Mouse (Mus musculus) retina, embryonic 14.5 days (tissue): Measurements from ENCODE around the gene Pfas.
"Not testable (repeated sequence)": the region's sequence is repeated elsewhere in the genome, so short reads cannot be mapped to it uniquely, and the experiment has no call there.

Experiments used
- DNase-seq: peaks from one replicate; pipeline ENCODE4 v3.0.0-alpha.2; 2015; ENCODE audit warnings: low spot score

Gene Pfas

DNA sequence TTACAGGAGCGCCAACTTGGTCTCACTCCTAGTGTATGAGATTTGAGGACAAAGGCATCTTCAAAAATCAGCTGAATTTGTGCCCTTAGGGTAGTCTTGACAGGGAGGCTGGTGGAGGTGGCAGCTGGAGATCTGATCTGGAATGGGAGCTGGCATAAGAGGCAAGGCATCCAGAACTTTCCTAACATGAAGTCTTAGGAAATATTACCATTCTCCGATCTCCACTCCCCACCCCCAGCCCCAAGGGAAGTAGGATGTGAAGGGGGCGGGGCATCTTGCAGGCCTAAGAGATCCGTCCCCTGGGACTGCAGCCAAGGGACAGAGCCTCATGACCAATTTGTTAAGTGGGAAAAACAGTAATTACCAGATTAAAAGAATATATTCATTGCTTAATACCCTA is 38.0 kb downstream of the Pfas start:
- no peak for DNase-seq

DNA sequence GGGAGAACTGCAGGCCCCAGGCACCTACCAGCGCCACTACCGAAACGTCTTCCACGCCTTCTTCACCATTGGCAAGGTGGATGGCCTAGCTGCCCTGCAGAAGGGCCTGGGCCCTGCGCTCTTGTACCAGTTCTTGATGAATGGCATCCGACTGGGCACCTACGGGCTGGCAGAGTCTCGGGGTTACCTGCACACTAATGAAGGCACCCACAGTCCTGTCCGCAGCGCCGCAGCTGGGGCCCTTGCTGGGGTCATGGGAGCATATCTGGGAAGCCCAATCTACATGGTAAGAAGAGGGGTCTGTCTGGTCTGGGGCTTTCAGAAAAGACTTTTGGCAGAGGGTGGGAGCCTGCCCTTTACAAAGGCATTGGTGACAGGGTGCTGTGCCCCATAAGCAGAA is 39.5 kb downstream of the Pfas start:
- DNase-seq, result no peak

DNA sequence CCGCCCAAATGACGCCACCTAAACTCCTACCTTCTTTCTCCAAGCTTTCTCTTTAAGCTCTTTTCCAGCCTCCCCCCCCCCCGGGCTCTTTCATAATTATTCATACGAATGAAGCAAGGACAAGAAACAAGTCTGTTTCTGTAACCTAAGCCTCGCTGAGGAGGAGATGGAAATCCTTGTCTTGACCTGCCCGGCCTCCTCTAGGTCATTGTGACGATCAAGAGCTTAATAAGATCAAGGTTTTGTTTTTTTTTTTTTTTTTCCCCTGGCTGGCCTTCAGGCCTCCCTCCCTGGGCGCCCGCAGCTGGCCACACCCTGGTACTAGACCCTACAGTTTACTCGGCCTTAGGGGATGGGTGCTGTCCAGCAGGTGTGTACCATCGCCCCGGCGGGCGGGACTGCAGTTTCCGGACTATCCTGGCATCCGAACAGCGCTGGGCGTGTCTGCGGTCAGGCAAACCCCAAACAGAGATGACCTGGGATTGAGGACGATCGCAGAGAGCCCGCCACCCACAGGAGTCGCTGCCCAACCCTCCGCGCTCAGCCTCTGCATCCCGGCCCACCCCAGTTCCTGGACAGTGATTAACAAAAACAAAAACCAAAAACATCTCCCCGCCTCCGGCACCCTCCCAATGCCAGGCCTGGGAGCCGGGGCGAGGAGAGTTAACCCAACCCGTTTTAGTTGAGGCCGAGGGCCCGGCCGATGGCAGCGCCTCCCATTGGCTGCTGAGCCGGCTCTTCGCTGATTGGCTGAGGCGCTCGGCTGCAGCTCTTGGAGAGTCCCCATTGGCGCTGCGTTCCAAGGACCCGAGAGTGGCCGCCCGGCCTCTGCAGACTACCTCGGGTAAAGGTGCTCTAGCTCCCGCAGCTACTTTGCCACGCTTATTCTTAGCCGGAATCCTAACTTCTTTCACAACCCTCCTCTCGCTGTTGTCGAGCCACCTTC is 40.6 kb downstream of the Pfas start, which contains the start of gene Slc25a35:
Gene Slc25a35, plus strand, starts transcription at position 795 of the 946 bp plus-strand sequence.
- DNase-seq, result peak; percentile 91

DNA sequence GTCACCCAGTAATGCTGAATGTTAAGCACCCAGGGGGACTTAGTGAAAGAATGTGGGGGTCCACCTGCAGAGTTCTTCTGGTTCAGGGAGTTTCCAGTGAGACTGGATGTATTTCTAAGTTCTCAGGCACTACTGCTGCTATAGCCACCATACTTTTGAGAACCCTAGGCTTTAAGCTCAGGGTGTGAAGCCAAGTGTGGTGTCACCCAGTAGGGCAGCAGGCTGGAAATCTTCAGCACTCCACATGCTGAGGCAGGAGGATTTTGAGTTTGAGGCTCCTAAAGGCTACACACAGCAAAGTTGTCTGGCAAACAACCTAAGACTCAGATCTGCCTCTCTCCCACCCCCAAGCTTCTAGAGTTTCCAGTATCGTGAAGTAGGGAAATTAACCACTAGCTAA is 41.7 kb downstream of the Pfas start:
- no peak for DNase-seq

DNA sequence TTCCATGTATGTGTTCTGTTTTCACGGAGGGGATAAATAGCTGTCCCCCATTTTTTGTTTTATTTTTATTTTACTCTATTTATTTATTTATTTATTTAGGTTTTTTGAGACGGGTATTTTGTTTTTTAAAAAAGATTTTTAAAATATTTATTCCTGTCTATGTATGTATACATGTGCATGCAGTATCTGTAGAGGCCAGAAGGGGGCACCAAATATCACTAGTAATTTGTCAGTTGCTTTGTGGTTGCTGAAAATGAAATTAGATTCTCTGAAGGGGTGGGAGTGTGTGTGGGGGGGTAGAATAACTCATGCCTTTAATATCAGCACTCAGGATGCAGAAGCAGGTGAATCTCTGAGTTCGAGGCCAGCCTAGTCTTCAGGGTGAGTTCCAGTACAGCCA is 42.4 kb downstream of the Pfas start:
- DNase-seq, result peak; percentile 85

DNA sequence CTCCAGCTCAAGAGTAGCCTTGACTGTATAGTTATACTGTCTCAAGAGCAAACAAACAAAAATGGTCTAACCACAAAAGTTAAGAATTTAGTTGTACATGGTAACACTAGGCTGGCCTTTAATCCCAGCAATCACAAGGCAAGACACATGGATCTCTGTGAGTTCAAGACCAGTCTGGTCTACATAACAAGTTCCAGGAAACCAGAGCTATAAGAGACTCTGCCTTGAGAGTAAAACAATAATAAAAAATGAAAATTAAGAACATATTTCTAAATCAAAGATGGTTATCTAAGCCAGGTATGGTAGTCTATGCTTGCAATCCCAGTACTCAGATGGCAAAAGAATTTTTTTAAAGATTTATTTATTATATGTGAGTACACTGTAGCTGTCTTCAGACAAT is 43.2 kb downstream of the Pfas start:
- DNase-seq, result no peak

DNA sequence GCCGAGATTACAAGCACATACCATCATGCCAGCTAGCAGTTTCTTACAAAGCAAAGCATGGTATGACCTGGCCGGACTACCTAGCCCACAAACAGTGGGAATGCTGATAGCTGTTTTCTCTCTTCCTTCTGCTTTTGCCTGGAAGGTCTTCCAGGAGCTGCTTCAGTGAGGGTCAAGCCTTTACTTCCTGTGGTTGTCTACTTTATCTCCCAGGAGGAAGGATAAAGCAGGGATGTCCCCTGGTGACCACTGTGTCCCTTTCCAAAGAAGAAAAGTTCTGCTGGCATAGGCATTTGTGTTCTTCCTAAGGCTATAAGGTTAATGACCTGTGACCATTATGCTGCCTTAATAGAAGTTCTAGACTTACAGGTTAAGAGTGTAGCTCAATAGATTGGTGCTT is 44.9 kb downstream of the Pfas start:
- no peak for DNase-seq

DNA sequence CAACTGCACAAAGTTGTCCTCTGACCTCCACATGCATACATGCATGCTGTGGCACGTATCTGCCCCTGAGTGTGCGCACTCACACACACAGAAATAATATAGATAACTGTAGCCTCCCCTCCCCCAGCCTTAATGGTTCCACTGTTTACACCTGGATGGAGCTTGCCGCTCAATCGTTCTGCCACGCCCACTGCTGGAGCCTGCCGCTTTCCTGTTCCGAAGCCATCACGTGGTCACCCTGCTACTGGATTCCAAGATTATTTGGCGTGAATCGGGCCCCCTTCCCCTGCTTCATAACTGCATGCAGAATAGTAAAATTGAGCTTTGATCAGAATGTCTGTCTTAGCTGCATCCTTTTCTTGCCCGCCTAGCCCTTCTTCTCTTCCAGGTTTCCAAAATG is 46.1 kb downstream of the Pfas start:
- DNase-seq, result not testable (repeated sequence)

DNA sequence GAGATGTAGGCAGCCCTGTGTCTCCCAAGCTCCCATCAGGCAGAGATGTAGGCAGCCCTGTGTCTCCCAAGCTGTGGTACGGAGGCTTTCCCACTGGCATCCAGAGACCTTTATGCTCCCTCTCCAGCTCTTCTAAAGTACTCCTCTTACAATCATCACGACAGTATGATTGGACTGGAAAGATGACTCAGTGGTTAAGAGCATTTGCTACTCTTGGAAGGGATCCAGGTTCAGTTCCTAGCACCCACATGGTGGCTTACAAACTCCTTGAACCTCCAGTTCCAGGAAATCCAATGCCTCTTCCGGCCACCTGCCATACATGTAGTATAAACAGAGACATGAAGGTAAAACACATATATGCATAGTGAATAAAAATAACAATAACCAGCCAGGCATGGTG is 46.7 kb downstream of the Pfas start:
- no peak for DNase-seq

DNA sequence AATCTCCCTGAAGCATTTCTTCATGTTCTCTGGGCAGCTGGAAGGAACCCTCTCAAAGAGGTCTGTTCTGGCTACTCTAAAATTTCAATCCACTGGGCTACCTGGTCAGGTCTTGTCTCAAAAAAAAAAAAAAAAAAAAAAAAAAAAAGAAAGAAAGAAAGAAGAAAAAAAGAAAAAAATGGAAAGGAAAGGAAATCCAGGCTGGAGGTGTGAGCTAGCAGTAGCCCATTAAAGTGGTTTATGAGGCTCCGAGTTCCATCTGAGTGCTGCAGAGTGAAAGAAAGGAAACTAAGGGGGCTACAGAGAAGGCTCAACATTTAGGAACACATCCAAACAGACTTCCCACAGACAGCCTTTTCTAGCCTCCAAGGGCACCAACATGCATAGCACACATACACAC is 50.3 kb downstream of the Pfas start:
- no peak for DNase-seq

DNA sequence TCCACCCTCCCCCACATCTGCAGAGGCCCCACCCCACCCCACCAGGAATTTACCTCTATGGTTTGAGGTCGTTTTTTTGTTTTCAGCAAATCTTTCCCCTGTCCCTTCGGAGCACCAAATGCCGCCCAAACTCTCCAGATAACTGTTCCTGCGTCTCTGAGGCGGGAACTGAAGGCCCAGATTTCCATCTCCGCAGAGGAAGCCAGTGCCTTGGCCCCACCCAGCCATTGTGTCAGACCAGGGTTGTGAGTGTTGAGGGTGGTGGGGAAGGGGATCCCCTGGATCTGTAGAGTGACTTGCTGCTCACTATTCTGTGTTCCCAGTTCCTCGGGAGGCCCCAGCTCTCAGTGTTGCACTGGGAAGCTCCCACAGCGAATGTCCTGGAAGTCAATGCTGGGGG is 51.0 kb downstream of the Pfas start, which contains the start of gene Arhgef15:
Gene Arhgef15, minus strand, starts transcription at position 173 of the 400 bp plus-strand sequence.
- no peak for DNase-seq

DNA sequence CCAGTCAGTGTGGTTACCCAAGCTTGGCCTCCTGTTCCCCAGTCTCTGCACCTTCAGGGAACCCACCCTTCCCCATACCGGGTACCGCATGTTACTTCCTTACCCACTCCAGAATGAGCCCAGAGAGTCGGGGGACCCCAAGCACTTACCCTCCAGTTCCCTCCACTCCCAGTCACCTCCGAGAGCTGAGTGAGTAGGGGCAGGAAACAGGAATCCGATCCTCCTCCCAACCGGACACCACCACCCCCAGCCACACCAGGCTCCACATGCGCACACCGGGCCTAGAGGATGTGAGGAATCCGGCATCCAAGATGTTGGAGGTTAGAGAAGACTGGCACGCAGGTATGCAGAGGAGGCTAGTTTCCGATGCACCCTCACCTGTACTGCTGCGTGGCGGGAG is 51.6 kb downstream of the Pfas start:
- no peak for DNase-seq

DNA sequence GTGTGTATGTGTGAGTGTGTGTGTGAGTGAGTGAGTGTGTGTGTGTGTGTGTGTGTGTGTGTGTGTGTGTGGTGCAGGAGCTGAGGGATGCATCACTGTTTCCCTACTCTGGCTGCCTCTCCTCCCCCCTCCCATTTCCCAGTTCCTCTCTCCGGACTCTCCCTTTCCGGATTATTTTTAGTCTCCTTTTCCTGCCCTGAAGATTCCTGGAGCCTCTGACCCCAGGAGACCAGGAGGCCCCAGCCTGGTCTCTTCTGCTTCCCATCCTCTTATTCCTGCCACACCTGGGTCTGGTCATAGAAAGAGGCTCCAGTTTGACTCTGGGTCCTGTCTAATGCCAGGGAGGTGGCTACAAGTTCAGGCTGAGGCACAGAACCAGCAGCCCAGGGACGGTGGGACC is 52.2 kb downstream of the Pfas start:
- no peak for DNase-seq

DNA sequence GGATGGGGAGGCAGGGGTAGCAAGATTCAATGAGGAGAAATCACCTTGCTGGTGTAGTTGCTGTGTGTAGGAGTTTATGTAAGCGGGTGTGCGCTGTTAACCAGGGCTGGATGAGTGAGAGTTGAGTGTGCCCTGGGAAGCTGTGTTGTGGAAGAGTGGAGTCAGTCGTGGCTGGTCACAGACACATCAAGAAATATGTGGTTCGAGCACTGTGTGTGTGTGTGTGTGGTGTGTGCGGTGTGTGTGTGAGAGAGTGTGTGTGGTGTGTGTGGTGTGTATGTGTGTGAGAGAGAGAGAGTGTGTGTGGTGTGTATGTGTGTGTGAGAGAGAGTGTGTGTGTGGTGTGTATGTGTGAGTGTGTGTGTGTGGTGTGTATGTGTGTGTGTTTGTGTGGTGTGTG is 52.8 kb downstream of the Pfas start:
- no peak for DNase-seq

DNA sequence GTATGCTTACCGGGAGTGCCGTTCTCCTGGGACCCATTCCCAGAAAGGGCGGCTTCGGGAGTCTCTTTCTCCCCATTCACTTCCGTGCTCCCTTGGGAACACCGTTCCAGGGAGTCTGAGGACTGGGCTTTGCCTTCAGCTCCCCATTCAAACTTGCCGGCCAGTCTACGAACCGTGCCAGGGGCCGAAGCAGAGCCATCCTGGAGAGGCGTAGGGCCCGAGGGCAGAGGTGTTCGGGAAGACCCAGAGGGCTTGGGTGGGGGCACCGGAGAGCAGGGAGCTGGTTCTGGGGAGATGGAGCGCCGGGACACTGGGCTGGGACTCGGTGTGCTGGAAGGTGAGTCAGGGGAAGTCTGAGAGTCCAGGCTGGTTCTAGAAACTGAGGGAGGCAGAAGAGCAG is 53.9 kb downstream of the Pfas start:
- DNase-seq, result no peak

DNA sequence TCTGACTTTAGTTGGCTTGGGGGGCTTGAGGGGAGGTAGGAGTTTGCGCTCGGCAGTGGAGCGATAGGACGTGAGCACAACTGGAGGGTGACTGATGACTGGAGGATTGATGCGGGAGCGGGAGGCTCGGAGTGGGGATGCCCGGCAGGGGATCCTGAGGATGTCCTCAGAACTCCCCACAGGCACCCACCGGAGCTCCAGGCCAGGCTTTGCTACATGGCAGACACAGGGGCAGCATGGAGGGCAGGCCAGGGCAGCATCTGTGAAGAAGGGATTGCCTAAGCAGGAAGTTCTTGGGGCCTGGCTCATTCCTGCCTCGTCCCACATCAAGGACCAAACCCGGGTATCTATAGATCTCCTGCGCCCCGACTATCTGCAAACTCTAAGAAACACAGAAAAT is 54.4 kb downstream of the Pfas start:
- no peak for DNase-seq

DNA sequence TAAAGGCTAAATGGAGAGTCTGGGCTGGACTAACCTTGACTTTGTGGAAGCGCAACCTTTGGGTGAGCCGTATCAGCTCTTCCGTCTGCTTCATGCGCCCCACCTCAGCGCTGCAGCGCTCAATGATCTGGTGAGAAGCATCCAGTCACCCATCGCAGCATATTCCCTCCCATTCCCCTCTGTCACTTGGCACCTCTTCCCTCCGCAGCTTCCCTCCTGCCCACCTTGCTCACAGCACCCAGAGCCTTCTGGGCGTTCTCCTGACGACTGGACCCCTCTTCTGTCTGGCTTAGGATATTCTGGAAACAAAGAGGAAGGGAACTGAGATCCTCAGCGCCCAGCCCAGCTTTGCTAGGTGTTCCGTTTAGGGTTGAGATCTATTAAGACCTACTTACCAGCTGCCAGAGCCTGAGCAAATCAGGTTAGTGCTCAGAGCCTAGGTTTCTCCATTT is 60.7 kb downstream of the Pfas start:
- DNase-seq, result peak; percentile 51

DNA sequence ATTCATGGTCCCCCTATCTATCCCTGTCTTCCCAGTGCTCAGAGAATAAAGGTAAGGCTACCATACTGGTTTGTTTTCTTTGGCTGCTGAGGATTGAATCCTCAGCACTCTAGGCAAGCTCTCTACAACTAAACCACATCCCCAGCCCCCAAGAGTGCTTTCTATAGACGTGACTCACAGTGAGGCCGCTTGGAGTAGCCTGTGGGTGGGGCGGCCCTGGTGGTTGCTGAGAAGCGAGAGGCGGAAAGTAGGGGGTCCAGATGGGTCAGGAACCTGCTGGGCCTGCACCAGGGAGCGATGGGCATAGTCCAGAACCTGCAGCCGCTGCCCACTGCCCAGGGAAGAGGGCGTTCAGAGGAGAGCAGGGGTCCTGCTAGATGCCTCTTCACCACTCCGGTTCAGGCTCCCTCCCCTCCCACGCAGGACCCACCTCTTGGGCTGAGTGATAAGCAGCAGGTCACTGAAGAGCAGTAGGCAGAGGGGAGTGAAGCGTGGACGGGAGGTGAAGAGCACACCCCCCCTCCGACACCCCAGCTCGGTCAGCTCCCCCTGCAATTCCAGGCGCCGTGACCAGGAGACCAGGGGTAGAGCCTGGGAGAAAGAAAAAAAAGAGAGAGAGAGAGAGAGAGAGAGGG is 61.3 kb downstream of the Pfas start:
- DNase-seq, result no peak

DNA sequence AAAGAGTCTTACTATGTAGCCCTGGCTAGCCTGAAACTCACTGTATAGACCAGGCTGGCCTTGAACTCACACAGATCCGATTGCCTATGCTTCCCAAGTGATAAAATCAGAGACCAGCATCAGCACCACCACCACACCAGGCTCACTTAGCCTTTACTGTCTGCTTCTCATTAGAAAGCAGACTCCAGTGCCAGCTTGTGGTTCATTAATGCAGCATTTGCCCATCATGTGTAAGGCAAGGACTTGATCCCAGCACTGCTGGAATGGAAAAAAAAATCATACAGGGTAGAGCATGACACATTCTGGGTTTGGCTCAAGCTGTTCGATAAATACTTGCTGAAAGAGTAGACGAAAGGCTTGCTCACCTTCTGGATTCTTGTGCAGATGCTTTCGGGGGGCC is 62.3 kb downstream of the Pfas start:
- no peak for DNase-seq

DNA sequence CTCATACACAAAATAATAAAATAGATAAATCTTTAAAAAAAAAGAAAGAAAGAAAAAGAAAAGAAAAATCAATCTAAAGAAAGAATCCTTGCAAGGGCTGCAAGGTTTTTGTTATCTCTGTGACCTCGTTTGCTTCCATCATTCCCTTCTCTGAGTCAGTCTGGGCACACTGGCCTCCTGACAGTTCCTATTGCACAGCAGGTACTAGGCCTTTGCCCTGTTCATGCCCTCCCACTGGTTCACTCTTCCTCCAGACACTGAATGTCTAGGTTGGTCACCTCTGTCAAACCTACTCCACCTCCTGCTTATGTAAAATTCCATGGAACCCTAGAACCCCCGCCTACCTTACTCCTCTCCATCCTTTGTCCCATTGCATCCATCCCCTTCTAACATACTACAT is 63.0 kb downstream of the Pfas start:
- DNase-seq, result no peak

DNA sequence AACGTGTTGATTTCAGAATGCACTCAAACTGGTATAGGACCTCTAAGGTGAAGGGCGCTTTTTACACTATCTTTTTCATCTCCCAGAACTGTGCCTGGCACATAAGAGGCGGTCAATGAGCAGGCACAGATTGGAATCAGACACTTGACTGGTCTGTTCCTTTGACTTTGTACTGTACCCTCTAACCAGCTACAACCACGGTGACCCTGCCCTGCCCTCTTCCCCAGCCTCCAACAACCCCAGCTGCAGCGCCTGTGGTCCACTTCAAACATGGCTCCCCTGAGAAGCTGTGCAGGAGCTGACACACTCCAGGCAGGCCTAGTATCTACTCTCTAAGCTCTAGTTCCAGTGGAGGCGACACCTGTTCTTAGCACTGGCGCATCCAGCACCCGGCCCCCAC is 65.5 kb downstream of the Pfas start:
- no peak for DNase-seq

DNA sequence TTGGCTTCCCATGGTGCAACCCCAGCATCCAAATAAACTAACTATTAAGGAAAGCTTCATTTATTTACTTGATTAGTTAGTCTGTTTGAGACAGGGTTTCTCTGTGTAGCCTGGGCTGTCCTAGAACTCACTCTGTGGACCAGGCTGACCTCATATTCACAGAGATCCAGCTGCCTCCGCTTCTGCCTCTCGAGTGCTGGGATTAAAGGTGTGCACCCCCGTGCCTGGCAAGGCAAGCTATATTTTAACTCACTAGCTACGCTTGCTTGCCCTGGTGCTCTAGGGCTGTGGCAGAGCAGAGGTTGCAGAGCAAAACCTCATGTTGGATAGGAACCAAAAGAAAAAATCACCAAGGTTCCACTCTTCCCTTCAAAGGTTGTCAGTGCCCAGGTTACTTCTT is 67.7 kb downstream of the Pfas start:
- DNase-seq, result no peak
